Mouse (Mus musculus) cerebellum, postnatal 10 days (tissue): ENCODE measurements around the gene Ppfibp1.

Experiments
- DNase-seq, 2 experiments: peaks; one replicate each; pipeline ENCODE4 v3.0.0; 2021; ENCODE audit warnings: mixed read lengths in 2 of 2

Gene Ppfibp1

GRCm38 (mm10) chr6:146963396-146964150, 75.3 kb downstream of the Ppfibp1 start:
- no peak for DNase-seq

GRCm38 (mm10) chr6:146965139-146965772, 77.0 kb downstream of the Ppfibp1 start:
- no peak for DNase-seq

DNA sequence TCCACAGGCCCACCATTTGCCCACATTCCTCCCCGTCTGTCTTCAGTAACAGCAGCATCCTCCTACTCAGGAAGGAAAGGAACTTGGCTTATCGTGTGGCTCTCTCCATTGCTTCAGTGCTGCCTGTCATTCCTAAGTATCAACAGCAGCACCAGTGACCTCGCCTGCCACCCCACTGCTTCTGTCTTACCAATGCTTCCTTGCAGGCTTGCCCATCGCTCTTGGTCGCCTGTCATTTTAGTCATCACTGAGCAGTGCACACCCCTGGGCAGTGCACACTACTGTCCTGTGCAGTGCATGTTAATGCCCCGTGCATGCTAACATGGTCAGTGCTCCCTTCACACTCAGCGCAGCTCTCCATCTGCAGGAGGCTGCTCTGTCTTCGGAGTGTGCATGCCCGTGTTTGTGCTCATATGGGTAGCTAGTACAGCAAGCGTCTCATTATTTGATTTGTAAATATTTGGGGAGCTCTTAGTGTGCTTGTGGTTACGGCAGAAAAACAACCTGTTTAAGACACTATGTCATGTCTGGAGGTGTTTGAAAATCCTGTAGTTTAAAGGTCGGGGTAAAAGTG, 78.2 kb downstream of the Ppfibp1 start:
- no peak for DNase-seq

DNA sequence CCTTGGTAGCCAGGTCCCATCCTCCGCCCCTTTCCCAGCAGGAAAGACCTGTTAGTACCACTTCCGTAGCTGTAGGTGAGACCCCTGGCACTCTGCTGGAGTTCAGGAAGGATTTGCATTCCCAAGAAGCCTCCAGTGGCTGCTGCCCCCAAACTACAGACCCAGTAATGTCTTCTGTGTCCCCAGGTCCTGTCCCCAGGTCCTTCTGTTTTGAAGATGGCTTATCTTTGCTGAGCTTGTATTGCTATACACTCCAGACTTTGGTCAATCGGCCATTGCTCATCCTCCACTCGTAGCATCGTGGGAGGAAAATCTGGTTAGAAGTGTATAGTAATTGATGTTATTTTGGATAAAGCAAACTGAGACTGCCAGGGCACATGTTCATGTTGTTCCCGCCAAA, 79.5 kb downstream of the Ppfibp1 start:
- DNase-seq = no peak

- no peak for DNase-seq
These were observed 82.5 kb downstream of the Ppfibp1 start for GRCm38 (mm10) chr6:146970811-146971210.

- DNase-seq = no peak
These were observed 83.1 kb downstream of the Ppfibp1 start for GRCm38 (mm10) chr6:146971366-146971765.

- DNase-seq = no peak
These were observed 83.7 kb downstream of the Ppfibp1 start for GRCm38 (mm10) chr6:146972009-146972408.

GRCm38 (mm10) chr6:146972740-146973139, 84.5 kb downstream of the Ppfibp1 start:
- DNase-seq = no peak

GRCm38 (mm10) chr6:146973406-146973805, 85.1 kb downstream of the Ppfibp1 start:
- DNase-seq = no peak

DNA sequence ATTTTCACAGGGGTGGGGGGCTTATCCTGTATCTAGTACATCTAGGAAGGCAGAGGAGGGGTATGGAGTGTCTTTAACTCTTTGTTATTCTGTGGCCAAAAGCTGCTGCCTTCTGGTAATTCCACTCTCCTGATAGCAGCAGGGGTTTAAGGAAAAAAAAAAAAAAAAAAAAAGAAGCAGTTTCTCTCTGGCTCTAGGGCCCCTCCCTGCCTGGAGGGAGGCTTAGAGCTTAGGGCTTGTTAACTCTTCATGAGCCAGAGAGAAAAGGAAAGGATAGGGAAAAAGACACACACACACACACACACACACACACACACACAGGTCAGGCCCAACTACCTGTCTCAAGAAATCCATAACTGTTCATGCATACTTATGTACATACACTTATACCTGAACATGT, 85.5 kb downstream of the Ppfibp1 start:
- no peak for DNase-seq

DNA sequence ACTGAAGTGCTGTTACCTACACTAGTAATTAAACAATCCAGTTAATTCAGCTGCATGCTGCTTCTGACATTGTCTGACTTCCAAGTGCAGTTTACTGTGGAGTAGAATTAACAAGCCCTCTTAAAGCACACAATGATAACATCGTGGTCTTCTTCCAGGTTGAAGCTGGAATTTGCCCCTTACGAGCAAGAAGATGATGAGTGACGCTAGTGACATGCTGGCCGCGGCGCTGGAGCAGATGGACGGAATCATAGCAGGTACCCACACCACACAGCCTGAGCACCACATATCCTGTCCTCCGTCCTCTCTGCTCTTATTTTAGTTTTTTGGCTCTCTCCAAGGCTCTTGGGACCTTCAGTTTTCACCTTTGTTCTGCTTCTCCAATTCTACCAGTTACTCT, 88.2 kb downstream of the Ppfibp1 start:
- no peak for DNase-seq

DNA sequence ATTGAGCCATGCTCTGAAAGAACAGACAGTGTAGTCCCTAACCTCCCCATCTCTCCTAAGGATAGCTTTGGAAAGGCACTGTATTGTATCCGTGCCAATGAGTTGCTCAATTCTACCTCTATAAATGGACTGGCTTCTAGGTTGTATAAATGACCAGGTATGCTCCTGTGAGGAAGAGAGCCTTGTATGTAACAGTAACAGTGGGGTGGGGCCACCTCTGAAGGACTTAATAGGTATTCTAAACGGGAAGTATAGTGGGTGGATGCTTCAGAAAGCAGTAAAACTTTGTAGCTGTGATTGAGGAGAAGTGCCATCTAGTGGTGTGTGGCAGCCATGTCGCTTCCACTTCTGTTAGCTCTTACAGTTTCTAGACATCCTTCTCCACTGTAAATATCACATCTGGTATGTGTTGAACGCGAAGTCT, 90.4 kb downstream of the Ppfibp1 start:
- peak in 1 of 2 experiments; percentile 9 for DNase-seq

GRCm38 (mm10) chr6:146979115-146979744, 90.9 kb downstream of the Ppfibp1 start:
- no peak for DNase-seq

DNA sequence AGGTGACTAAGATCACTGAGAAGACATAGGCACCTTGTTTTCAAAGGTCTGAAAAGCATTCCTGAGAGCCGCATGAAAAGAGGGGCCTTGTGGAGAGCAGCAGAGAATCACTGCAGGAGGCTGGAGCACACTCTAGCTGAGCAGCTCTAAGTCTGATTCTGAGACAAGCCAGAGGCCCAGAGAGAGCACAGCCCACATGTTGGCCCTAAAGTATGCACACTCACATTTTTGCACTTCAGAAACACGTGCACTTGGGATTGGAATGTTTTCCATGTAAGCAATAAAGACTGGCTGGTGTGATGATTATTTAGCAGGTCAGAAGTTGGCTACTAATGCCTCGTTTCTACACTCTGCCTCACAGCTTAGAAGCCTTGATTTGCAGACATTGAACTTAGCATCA, 91.7 kb downstream of the Ppfibp1 start:
- no peak for DNase-seq

DNA sequence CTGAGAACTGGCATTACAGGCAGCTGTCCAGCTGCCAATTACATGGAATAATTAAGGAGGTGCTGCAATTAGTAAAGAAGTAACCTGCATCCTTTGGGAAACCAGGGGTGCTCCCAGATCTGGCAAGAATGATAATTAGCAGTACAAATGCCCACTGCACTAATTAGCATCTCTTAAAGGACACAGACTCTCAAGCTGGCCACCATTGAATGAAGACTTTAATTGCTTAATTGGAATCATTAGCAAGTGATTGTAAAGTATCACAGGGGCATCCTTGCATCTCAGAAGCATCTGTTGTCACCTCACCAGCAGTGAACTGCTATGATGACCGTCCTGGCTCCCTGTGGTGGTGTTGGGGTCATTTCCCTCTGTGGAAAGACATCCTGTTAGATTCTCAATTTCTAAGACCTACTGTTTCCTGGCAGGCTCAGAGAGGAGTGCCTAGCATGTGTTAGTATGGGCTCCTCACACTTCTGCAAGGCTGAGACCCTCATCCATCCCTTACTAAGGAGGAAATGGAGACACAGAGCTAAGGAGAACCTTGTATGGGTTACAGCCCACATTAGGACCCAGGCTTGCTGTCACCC, 93.1 kb downstream of the Ppfibp1 start:
- DNase-seq = no peak

DNA sequence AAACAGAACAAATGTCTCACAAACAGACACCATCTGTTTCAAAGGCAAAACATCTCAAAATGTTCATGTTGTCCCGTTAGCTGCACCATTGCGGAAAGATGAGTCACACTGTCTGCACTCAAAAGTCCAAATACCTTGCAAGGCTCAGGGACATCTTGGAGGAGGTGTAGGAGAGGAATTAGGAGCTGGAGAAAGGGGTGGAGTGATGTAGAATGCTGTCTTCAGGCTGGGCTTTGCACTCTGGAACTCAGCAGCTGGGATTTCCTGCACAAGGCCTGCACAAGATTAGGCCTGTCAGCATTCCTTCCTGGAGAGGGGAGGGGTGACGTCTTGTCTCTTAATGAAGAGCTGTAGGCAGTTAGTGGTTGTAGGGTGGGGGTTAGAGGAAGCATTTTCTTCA, 96.3 kb downstream of the Ppfibp1 start:
- DNase-seq = no peak

- DNase-seq = peak; percentile 78 to 83
These were observed 105.9 kb downstream of the Ppfibp1 start for GRCm38 (mm10) chr6:146994236-146994635.

DNA sequence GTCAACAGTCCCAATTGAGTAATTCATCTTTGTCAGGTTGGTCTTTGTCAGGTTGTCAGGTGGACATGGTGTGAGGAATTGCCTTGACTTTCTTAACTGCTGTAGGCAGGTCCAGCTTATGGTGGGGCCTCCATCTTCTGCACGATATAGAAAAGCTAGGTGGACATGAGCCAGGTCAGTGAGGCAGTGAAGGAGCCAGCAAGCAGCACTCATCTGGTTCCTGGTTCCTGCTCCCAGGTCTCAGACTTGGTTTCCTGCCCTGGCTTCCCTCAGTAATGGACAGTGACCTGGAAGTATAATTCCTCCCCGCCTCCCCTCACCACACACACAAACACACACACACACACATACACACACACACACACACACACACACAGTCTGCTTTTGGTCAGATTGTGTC, 107.1 kb downstream of the Ppfibp1 start:
- no peak for DNase-seq

DNA sequence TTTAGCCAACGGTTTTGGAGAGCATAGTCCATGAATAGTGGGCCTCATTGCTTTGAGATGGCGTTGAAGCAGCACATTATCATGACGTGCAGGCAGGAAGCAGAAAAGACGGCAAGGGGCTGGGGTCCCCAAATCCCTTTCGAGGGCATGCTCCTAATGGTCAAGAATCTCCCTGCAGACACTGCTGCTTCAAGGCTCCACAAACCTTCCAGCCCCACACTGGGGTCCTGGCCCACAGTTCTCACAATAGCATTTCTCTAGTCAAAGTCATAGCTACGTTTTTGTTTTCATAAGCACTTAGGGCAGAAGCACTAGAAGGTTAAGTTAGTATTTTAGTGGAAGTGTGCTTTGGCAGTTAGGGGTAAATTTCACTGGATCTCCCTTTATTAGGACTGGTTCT, 107.6 kb downstream of the Ppfibp1 start:
- DNase-seq = no peak

GRCm38 (mm10) chr6:146997006-146997405, 108.7 kb downstream of the Ppfibp1 start:
- DNase-seq = no peak

- DNase-seq = no peak
These were observed 110.4 kb downstream of the Ppfibp1 start for GRCm38 (mm10) chr6:146998710-146999109.

DNA sequence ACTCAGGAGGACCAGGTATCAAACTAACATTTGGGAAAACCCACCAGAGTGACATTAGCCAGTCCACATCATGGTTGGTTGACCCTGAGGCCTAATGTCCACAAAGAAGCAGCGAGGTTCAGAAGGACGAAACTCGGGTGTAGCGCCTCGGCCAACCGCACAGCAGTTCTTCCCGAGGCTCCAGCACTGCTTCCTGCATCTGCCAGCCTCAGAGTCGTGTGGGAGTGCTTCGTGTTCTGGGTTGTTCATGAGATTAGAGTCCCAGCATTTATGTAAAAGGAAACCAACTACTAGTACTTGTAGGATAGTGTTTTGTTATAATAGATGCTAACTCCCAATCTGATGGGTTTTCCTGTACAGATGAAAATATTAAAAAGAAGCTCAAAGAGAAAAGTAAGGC, 111.0 kb downstream of the Ppfibp1 start:
- no peak for DNase-seq

- no peak for DNase-seq
These were observed 111.5 kb downstream of the Ppfibp1 start for GRCm38 (mm10) chr6:146999755-147000154.
